Mouse (Mus musculus): ENCODE results near the gene Bsn. TPM values are rescaled to one million over a fixed set of nuclear protein-coding genes. Genes with fewer than 3 reads are reported as not detected.
A peak's percentile ranks its signal among the peaks of the same experiment; 100 is the strongest.

Bsn gene
- polyA plus RNA-seq, 1 experiment: 3.0 TPM

DNA sequence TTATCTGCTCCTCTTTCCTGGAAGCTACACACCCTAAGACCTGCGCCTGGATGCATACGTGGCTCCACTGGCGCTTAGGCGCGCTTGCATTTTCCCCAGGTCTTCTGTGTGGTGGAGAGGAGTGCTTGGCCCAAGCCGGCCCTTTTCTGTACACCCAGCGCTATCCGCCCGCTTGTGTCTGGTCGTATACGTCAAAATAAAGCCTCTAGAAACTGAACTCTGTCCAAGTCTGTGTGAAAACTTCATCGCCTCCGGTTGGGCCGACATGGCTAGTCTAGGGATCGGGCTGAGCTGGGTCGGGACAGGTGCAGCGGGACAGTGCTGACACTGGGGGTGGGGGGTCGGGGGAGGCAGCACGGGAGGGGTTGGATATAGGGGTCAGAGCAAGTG, 141.6 kb downstream of the Bsn start:
- H3K4me1 ChIP-seq (ENCODE audit: control insufficient read depth, insufficient read depth, low read length): peaks cover 14% of the 10 kb centered on the region
- TF ChIP-seq CTCF (IDR thresholded peaks at IDR 0.05; ENCODE audit: low read depth, low read length): no peak
- H3K4me3 ChIP-seq (ENCODE audit: insufficient read depth, low read length): peak overlapping the region; percentile 59
- H3K27ac ChIP-seq (ENCODE audit: insufficient read depth, low read depth, low read length): peak overlapping the region; percentile 35

GRCm38 (mm10) chr9:108047601-108048565, 142.3 kb downstream of the Bsn start:
- Histone ChIP-seq H3K4me3 (ENCODE audit: insufficient read depth, low read length) (peak overlapping the region; percentile 59), H3K27ac (ENCODE audit: insufficient read depth, low read depth, low read length) (no peak overlapping the region; the same call in 1 of the 2 replicates), H3K4me1 (ENCODE audit: control insufficient read depth, insufficient read depth, low read length) (peaks cover 10% of the 10 kb centered on the region)
- TF ChIP-seq POLR2A (IDR thresholded peaks at IDR 0.05; ENCODE audit: borderline replicate concordance, low read depth, low read length) (no peak), CTCF (IDR thresholded peaks at IDR 0.05; ENCODE audit: low read depth, low read length) (no peak)

GRCm38 (mm10) chr9:108046582-108046981, 143.6 kb downstream of the Bsn start:
- Histone ChIP-seq H3K4me3 (ENCODE audit: insufficient read depth, low read length) (no peak overlapping the region), H3K27ac (ENCODE audit: insufficient read depth, low read depth, low read length) (no peak overlapping the region), H3K4me1 (ENCODE audit: control insufficient read depth, insufficient read depth, low read length) (peaks cover 8% of the 10 kb centered on the region)
- TF ChIP-seq CTCF (IDR thresholded peaks at IDR 0.05; ENCODE audit: low read depth, low read length) (no peak), POLR2A (IDR thresholded peaks at IDR 0.05; ENCODE audit: borderline replicate concordance, low read depth, low read length) (no peak)

Other genes starting within 250 kb of the Bsn start
- gene Traip, start 240.2 kb downstream of the Bsn start, polyA plus RNA-seq (2012; ENCODE audit: insufficient read depth, insufficient read length, missing spikeins): 5.0 and 6.9 TPM in 2 replicates
- gene Uba7, start 214.9 kb downstream of the Bsn start, polyA plus RNA-seq (2012; ENCODE audit: insufficient read depth, insufficient read length, missing spikeins): 157 and 173 TPM in 2 replicates
- gene Gm20661, start 207.3 kb downstream of the Bsn start, polyA plus RNA-seq (2012; ENCODE audit: insufficient read depth, insufficient read length, missing spikeins): 1.3 TPM in 2 replicates
- 13.7 and 18.2 TPM in 2 replicates for gene Inka1, start 204.5 kb downstream of the Bsn start, polyA plus RNA-seq (2012; ENCODE audit: insufficient read depth, insufficient read length, missing spikeins)
- gene Cdhr4, start 197.9 kb downstream of the Bsn start, polyA plus RNA-seq (2012; ENCODE audit: insufficient read depth, insufficient read length, missing spikeins): 5.2 TPM in 1 of 2 replicates, not detected in the other
- gene Gm20662, start 194.0 kb downstream of the Bsn start, polyA plus RNA-seq (2012; ENCODE audit: insufficient read depth, insufficient read length, missing spikeins): 6.2 TPM in 1 of 2 replicates, not detected in the other
- 72.6 and 79.8 TPM in 2 replicates for gene Ip6k1, start 187.9 kb downstream of the Bsn start, polyA plus RNA-seq (2012; ENCODE audit: insufficient read depth, insufficient read length, missing spikeins)
- gene Gmppb, start 141.1 kb downstream of the Bsn start, polyA plus RNA-seq (2012; ENCODE audit: insufficient read depth, insufficient read length, missing spikeins): 6.7 and 7.1 TPM in 2 replicates
- gene Amigo3, start 137.2 kb downstream of the Bsn start, polyA plus RNA-seq (2012; ENCODE audit: insufficient read depth, insufficient read length, missing spikeins): 0.79 and 1.0 TPM in 2 replicates
- not detected in 2 replicates for gene Mst1, start 109.9 kb downstream of the Bsn start, polyA plus RNA-seq (2012; ENCODE audit: insufficient read depth, insufficient read length, missing spikeins)
- 23.5 and 24.9 TPM in 2 replicates for gene Rnf123, start 107.0 kb downstream of the Bsn start, polyA plus RNA-seq (2012; ENCODE audit: insufficient read depth, insufficient read length, missing spikeins)
- 52.2 and 52.7 TPM in 2 replicates for gene Apeh, start 95.8 kb downstream of the Bsn start, polyA plus RNA-seq (2012; ENCODE audit: insufficient read depth, insufficient read length, missing spikeins)
- gene Dag1, start 73.6 kb upstream of the Bsn start, polyA plus RNA-seq (2012; ENCODE audit: insufficient read depth, insufficient read length, missing spikeins): 34.5 and 37.5 TPM in 2 replicates
- gene Nicn1, start 100.0 kb upstream of the Bsn start, polyA plus RNA-seq (2012; ENCODE audit: insufficient read depth, insufficient read length, missing spikeins): 13.5 and 15.3 TPM in 2 replicates
- gene Amt, start 106.5 kb upstream of the Bsn start, polyA plus RNA-seq (2012; ENCODE audit: insufficient read depth, insufficient read length, missing spikeins): 4.5 and 6.5 TPM in 2 replicates
- 499 and 511 TPM in 2 replicates for gene Rhoa, start 115.7 kb upstream of the Bsn start, polyA plus RNA-seq (2012; ENCODE audit: insufficient read depth, insufficient read length, missing spikeins)
- gene Tcta, start 115.8 kb upstream of the Bsn start, polyA plus RNA-seq (2012; ENCODE audit: insufficient read depth, insufficient read length, missing spikeins): 10.5 and 11.2 TPM in 2 replicates
- gene Gpx1, start 148.5 kb upstream of the Bsn start, polyA plus RNA-seq (2012; ENCODE audit: insufficient read depth, insufficient read length, missing spikeins): 531 and 533 TPM in 2 replicates
- 70.1 and 70.9 TPM in 2 replicates for gene Usp4, start 157.5 kb upstream of the Bsn start, polyA plus RNA-seq (2012; ENCODE audit: insufficient read depth, insufficient read length, missing spikeins)
- not detected in 2 replicates for gene 1700102P08Rik, start 202.4 kb upstream of the Bsn start, polyA plus RNA-seq (2012; ENCODE audit: insufficient read depth, insufficient read length, missing spikeins)
- gene Ccdc36, start 238.1 kb upstream of the Bsn start, polyA plus RNA-seq (2012; ENCODE audit: insufficient read depth, insufficient read length, missing spikeins): not detected in 2 replicates
- gene BC048562, start 246.1 kb upstream of the Bsn start, polyA plus RNA-seq (2012; ENCODE audit: insufficient read depth, insufficient read length, missing spikeins): not detected in 2 replicates